Mouse (Mus musculus) embryo, embryonic 11 days (tissue): Measurements from ENCODE around the gene Dpf3.
A peak's percentile ranks its signal among the peaks of the same experiment; 100 is the strongest.

ENCODE experiments used
- DNase-seq: peaks from one replicate; pipeline ENCODE4 v3.0.0-alpha.2; 2015

Dpf3 gene

DNA sequence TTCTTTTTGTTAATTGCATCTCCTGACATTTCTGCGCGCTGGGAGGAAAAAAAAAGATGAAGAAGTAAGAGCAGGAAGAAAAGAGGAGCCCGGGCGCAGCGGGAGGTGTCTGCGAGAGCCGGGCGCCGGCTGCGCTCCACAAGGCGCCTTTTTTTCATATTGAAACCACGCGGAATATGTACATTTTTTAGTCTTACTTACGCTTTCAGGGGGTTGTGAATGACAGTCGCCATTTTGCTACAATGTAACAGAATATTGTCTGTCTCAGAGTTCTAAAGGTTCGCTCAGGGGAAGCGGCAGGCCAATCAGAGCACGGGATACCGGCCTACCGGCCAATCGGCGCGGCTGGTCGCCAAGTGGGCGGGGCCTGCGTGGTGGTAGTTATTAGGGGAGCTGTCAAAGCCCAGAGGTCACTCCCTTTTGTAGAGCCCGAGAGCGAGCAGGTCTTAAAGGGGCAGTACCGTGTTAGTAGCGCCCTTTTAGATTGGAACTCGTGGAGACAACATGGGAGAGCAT is at the start of gene Dpf3:
TSS of gene Dpf3 (minus strand) at position 241 of the 516 bp plus-strand sequence.
- DNase-seq: peak; percentile 97

DNA sequence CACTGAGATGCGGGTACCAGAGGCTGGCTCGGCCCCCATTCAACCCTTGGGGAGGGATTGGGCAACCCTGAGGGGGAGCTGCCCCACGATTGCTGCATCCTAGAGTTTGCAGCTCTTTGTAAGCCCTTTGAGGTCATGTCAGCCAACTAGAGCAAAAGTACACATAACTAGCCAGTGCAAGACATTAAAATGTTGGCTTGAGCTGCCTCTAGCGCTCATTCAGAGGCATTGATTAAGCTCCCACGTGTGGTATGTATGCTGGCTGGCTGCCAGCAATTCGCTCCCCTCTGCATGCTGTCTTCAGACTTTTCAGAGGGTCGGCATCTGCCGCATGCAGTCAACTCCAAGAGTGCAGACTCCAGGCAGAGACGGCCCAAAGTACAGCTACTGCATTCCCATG is 48.5 kb upstream of the Dpf3 start:
- DNase-seq: no peak

GRCm38 (mm10) chr12:83535428-83535827 is 47.9 kb upstream of the Dpf3 start:
- no peak for DNase-seq

- no peak for DNase-seq
Observed at GRCm38 (mm10) chr12:83534190-83534589, 46.7 kb upstream of the Dpf3 start.

DNA sequence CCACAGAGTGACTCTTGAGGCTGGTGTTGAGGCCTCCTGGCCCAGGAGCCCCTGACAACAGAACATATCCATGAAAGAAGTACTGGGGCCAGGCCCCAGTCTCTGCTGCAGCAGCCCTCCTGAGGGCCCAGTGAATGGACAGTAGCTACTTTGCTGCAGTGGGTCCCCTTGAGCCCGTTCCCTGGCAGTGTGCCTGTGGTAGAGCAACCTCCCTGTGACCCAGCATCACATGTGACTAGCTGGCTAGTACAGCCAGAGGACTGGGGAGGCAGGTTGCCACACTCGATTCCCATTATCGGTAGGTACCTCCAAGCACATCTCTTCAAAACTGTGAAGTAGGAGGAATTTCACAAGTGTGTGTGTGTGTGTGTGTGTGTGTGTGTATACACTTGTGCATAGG is 45.5 kb upstream of the Dpf3 start:
- no peak for DNase-seq

DNA sequence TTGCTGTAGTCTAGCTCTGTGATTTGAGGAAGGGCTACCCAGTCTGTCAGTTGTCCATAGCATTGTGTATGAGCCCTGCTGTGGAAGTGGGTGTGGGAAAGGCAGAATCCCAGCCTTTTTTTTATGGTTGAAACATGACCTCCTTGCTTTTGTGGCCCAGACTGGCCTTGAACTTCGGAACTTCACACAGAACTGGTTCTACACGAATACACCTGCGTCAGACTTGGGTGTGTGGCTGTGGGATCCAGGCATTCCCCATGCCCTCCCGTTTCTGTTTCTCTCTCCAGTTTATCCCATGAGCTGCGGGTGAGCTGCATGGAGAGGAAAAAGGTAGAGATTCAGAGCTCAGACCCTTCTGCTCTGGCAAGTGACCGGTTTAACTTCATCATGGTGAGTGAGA is 44.5 kb upstream of the Dpf3 start:
- no peak for DNase-seq

GRCm38 (mm10) chr12:83528665-83529064 is 41.1 kb upstream of the Dpf3 start:
- no peak for DNase-seq

DNA sequence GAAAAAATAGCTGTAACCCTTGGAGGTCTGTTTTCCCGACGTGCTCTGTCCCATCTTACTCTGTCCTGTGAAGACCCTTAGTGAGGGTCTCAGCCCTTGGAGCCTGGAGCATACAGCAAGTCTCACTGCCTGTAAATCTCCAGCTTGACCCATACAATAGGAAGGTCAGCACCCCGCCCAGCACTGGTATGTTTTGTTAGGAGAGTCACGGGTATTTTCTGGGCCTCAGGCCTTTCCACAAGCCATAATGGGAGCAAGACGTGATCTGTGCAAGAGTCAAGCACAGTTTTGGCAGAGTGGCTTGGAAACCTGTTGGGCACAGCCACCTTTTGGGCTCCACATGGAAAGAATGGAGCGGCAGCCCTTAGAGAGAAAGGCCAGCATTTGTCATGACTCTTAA is 40.3 kb upstream of the Dpf3 start:
- DNase-seq: peak; percentile 29

DNA sequence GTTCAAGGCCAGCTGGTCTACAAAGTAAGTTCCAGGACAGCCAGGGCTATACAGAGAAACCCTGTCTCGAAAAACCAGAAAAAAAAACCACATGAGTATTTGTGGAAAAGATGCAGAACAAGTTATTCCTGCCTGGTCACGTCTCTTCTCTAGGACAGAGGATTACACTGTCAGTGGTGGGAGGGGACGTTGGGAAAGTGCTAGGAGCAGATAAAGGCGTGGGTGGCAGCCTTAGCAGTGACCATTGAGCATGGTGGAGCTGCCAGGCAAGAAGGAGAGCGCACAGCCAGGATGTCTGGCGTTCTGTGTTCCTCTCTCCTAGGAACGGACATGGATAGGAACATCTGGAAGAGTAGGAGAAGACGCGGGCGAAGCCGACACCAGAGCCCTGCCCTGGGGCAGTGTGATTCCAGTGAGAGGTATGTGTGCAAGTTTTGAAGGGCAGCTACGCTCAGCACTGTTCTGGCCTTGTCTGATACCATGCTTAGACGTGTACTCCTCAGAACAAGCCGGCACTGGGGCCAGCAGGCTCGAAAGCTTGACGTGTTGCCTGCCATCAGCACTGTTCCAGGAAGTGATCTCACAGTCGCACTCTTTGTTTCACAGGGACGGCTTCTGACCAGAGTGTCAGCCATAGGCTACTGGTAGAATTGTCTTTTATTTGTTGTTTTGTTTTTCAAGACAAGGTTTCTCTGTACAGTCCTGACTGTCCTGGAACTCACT is 38.5 kb upstream of the Dpf3 start:
- no peak for DNase-seq

DNA sequence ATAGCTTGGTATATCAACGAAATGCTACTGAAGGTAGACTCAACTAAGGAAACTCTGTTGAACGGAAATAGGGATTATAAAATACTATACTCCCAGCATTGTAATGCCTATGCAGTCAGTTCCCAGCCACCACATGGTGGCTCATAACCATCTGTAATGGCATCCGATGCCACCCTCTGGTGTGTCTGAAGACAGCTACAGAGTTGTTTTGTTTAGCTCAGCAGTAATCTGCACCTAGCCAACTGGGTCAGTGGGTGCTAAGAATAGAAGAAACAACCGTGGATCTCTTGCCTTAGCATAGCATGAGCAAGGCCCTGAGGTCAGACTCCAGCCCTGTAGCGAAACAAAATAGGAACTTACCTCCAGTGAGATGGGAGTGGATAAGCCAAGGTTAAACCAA is 36.8 kb upstream of the Dpf3 start:
- no peak for DNase-seq

DNA sequence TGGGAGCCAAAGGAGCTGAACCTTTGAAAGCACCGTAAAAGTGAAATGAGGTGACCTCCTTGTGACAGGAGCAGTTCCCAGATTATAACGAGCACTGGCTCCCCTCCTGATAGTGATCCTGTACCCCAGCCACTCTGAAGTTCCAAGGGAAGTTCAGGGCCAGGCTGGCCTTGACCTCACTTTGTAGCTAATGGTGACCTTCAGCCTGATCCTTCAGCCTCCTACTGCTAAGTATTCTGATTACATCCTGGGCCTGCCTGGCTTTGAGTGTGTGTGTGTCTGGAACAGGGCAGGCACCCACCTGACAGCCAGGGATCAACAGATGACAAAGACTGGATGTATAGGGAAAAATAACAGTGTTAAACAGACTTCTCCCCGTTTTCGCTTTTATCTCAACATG is 36.4 kb upstream of the Dpf3 start:
- no peak for DNase-seq

DNA sequence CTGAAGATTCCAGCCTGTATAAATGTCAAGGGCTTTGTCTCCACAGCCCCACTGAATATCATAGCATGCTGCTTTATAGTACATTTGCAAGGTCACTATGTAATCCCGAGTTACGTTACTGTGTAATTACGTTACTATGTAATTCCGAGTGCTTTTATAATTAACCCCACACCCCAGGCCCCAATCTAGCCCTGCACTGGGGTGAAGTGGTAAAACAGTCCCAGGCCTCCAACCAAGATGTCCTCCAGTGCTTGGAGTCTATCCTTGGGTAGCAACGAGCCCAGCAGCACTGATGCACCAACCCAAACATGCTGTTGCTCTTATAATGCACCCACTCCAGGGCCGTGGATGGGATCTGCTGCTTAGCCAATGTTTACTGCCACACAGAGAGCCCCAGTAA is 35.5 kb upstream of the Dpf3 start:
- no peak for DNase-seq

DNA sequence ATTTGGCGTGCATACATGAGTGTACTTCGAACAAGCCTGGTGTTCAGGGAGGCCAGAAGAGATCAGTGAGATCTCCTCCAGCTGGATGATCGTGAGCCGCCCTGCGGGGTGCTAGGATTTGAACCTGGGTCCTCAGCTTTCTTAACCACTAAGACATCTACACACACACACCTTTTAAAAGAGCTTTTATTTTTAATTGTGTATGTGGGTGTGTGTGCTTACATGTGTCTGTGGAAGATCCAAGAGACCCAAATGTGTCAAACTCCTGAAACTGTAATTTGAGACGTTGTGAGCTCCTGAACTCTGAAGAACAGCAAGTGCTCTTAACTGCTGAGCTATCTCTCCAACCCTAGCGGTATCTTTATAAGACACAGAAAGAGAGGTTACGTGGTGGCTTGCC is 33.6 kb upstream of the Dpf3 start:
- no peak for DNase-seq

DNA sequence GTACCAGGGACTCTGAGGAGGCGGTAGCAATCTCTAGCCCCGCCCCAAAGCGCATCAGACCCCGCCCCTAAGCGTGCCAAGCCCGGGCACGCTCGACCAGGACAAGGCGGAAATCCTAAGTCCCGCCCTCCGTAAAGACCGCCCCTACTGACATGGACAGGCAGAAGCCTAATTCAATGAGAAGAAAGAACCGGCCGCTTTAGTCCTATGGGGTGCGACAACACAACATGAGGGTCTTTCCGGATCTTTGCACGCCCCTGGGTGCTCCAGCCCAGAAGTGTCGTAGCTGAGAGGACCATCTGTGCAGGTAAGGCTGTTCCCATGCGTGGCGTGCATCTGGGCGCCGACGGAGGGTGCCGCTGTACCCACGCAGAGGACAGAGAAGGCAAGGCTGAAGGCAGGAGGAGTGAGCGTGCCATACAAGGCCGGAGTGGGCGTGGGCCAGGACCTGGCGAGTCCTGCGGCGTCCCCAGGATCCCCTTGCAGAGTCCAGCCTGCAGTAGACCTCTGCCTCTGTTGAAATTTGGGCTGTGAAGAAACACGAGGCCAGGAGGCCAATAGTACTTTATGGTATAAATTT is 32.9 kb upstream of the Dpf3 start, which contains the start of gene Dcaf4:
TSS of gene Dcaf4 (plus strand) at position 156 of the 580 bp plus-strand sequence.
- peak; percentile 97 for DNase-seq

GRCm38 (mm10) chr12:83517580-83517979 is 30.1 kb upstream of the Dpf3 start:
- DNase-seq: no peak

DNA sequence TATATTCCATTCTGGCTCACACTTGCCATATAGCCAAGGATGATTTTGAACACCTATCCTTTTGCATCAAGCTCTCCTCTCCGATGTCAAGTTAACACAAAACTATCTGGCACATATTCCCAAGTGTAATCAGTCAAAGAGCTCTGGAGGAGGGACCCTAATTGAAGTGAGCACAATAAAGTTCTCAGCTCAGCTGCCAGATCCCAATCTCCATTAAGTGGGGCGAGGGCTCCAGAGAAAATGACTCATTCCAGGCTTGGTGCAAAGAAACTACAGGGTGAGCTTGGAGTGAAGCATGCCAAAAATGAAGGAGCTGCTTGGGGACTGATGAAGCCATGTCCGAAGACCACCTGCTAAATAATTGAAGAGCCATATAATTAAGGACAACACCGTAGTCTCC is 26.7 kb upstream of the Dpf3 start:
- no peak for DNase-seq

DNA sequence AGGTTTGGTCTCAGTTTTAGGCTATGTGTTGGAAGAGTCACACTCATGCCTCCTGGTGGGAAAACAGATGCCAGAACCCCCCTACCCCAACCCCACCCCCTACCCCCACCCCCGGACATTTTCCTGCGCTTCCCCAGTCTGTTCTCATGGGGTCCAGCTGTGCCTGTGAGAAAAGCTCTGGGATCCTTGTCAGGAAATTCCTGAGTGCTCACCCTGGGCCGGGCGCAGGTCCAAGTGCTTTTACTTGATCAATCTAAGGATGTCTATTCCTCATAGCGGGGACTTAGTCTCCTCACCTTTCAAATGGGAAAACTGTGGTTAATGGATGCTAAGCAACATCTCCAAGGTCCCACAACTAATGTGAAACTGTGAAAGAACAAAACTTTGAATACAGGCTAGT is 25.7 kb upstream of the Dpf3 start:
- no peak for DNase-seq

DNA sequence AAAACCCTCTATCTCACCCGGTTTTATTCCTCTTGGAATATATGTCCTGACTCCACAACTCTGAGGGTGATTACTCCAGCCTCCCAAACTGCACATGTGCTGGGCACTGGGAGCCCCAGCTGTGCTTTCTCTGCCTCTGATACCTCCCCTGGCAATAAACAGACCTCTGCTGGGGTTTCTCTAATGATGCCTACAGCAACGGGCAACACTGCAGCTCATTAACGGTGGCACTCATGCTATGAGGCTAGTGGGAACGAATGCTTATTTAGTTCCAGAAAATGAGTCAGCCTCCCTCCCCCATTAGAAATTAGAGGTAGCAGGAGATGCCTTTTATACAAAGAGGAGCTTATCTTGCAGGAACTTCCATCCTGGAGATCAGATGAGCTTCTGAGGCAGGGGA is 25.3 kb upstream of the Dpf3 start:
- DNase-seq: no peak

- DNase-seq: no peak
Observed at GRCm38 (mm10) chr12:83510586-83510985, 23.1 kb upstream of the Dpf3 start.

- no peak for DNase-seq
Observed at GRCm38 (mm10) chr12:83506543-83506942, 19.0 kb upstream of the Dpf3 start.

DNA sequence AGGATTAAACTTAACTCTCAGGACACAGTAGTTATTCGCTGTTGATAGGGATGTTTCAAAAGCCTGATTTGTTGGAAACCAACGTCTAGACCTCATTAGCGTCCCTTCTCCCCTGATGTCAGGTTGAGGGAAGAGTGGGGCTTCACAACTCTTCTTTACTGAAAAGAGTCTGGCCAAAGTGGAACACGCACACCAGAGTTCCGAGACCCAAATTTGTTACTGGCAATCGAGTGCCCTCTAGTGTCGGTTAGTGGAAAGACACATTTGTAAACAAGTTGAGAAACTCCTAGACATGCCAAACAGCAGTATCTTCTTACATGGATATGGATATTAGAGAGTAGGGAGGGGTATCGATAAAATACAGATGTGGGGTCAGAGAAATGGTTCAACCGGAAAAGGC is 14.7 kb upstream of the Dpf3 start:
- DNase-seq: peak; percentile 82

GRCm38 (mm10) chr12:83499256-83499655 is 11.7 kb upstream of the Dpf3 start:
- no peak for DNase-seq

- DNase-seq: no peak
Observed at GRCm38 (mm10) chr12:83497959-83498358, 10.4 kb upstream of the Dpf3 start.

GRCm38 (mm10) chr12:83496736-83497135 is 9.2 kb upstream of the Dpf3 start:
- DNase-seq: no peak

GRCm38 (mm10) chr12:83496336-83496735 is 8.8 kb upstream of the Dpf3 start:
- DNase-seq: no peak
